Mouse (Mus musculus): ENCODE results near the gene Ggnbp2.

- TF ChIP-seq GATA1 (IDR thresholded peaks at IDR 0.05; ENCODE audit: borderline replicate concordance, low read length) (no peak), FLI1 (IDR thresholded peaks at IDR 0.05; ENCODE audit: low read length) (no peak)
These were observed 9.9 kb upstream of the Ggnbp2 start for GRCm38 (mm10) chr11:84880465-84880961.
